ENCODE assay signal across 22 mouse cellular contexts in genomic region chr10:34449469-34449868, GRCm38 (mm10). TPM values are rescaled to one million over a fixed set of nuclear protein-coding genes. Genes with fewer than 3 reads are reported as not detected.
DNase-seq lines count a peak whose midpoint lies in the region; ATAC-seq lines count a peak whose summit lies in the region.
"Had no signal": no experiment of that assay in that cellular context is flagged by ENCODE, and none has a peak within 500 bp of the region (broad histone marks: within the 10 kb centered on the region; RNA-seq: fewer than 3 reads in every experiment).

No protein-coding gene starts in this region.

- ATAC-seq in frontal cortex, adult (ENCODE audit: low TSS enrichment), result peak; percentile 93
- ATAC-seq: activated CD4-positive, CD25-positive, alpha-beta regulatory T cell, adult 4 months; CD4-positive, CD25-positive, alpha-beta regulatory T cell, adult 4 months; forebrain, embryonic 13.5 days; forebrain, embryonic 15.5 days; forebrain, postnatal 0 days; Patski had no signal

- DNase-seq in frontal cortex, postnatal 14 days (ENCODE audit: low spot score in 2 of 2), result no peak
- peak; percentile 6 for DNase-seq in left cerebral cortex, adult 11 months (ENCODE audit: low spot score)
- no peak for DNase-seq in left cerebral cortex, adult 9 months (ENCODE audit: low spot score in 2 of 2)
- DNase-seq in adrenal gland, adult 18-20 months (ENCODE audit: low spot score in 2 of 2), result no peak
- DNase-seq: adrenal gland, adult 2 months; adrenal gland, postnatal 10 days; adrenal gland, postnatal 25 days; B cell, adult 2 months; cerebellum, adult 11-12 months; cerebellum, adult 2 months; cerebellum, adult 9-10 months; cerebellum, postnatal 10 days; cerebellum, postnatal 25 days; forebrain, postnatal 0 days had no signal

RNA-seq across cellular contexts. Expression of gene Nt5dc1, which starts 31.1 kb away (rescaled TPM):
- total RNA-seq in adrenal gland, adult 18-20 months (2021), result 10 to 100 TPM; 14.7 to 18.2 TPM

RNA-seq across cellular contexts. Expression of gene Frk, which starts 33.7 kb away (rescaled TPM):
- total RNA-seq in adrenal gland, adult 18-20 months (2021), result 1 to 10 TPM; 4.7 to 7.1 TPM
- total RNA-seq: CH12.LX, G1E had no signal

RNA-seq across cellular contexts. Expression of gene Col10a1, which starts 59.7 kb away (rescaled TPM):
- under 1 TPM in 1 of 2 experiments, not detected in 1; 0.26 TPM for total RNA-seq in adrenal gland, adult 18-20 months (2021)
